Mouse (Mus musculus) midbrain, embryonic 11.5 days (tissue): ENCODE results near the gene Slamf8. TPM values are rescaled to one million over a fixed set of nuclear protein-coding genes. Genes with fewer than 3 reads are reported as not detected.

ENCODE experiments used
- ATAC-seq: fragments of 200-750 bp; cut with Nextera tagmentation; 2 replicates; pipeline ENCODE4 v1.8.0; 2017; ENCODE audit warnings: moderate TSS enrichment, moderate library complexity; ENCODE audit not compliant: low FRiP score
- DNase-seq: peaks from one replicate; pipeline ENCODE4 v3.0.0; 2015; ENCODE audit warnings: low spot score; ENCODE audit errors: missing footprints
- H3K27ac ChIP-seq: fragments of 300-500 bp; sonication (generic); 2 replicates; pipeline ENCODE4 v1.5.1; 2014; ENCODE audit warnings: low read depth, low read length
- H3K27me3 ChIP-seq: fragments of 300-500 bp; sonication (generic); 2 replicates; pipeline ENCODE4 v1.6.1; 2014; ENCODE audit warnings: mild to moderate bottlenecking, low read length, moderate library complexity, mixed read lengths; ENCODE audit not compliant: control insufficient read depth, insufficient read depth
- H3K36me3 ChIP-seq: fragments of 300-500 bp; sonication (generic); 2 replicates; pipeline ENCODE4 v1.6.1; 2014; ENCODE audit warnings: mild to moderate bottlenecking, low read length, moderate library complexity, mixed read lengths; ENCODE audit not compliant: control insufficient read depth, insufficient read depth
- H3K4me1 ChIP-seq: fragments of 300-500 bp; sonication (generic); 2 replicates; pipeline ENCODE4 v1.6.1; 2014; ENCODE audit warnings: low read length; ENCODE audit not compliant: control insufficient read depth, insufficient read depth
- H3K4me2 ChIP-seq: fragments of 300-500 bp; sonication (generic); 2 replicates; pipeline ENCODE4 v1.6.1; 2014; ENCODE audit warnings: mild to moderate bottlenecking, moderate library complexity
- H3K4me3 ChIP-seq: fragments of 300-500 bp; sonication (generic); 2 replicates; pipeline ENCODE4 v1.5.1; 2014; ENCODE audit warnings: low read depth, low read length
- H3K9ac ChIP-seq: fragments of 300-500 bp; sonication (generic); 2 replicates; pipeline ENCODE4 v1.6.1; 2014; ENCODE audit warnings: low read length
- H3K9me3 ChIP-seq: fragments of 300-500 bp; sonication (generic); 2 replicates; pipeline ENCODE4 v1.6.1; 2016; ENCODE audit warnings: low read length; ENCODE audit not compliant: control insufficient read depth
- WGBS: fragments of 180-500 bp; shearing (Covaris S2); extraction: QIAGEN DNeasy Blood & Tissue Kit; methylation state at CpG from one replicate; pipeline ENCODE4 v1.1.7; 2014; 5-methylcytosine and 5-hydroxymethylcytosine counted together
- polyA plus RNA-seq: library from polyadenylated mRNA; unstranded; fragments of >200 nt; fragmentation: Nextera tagmentation; extraction: Ambion mirVana; gene quantifications from 2 replicates; pipeline ENCODE4 v1.2.1, GENCODE M21; 2014

Slamf8 gene
- polyA plus RNA-seq, 1 experiment from 2014 or later, result not detected

DNA sequence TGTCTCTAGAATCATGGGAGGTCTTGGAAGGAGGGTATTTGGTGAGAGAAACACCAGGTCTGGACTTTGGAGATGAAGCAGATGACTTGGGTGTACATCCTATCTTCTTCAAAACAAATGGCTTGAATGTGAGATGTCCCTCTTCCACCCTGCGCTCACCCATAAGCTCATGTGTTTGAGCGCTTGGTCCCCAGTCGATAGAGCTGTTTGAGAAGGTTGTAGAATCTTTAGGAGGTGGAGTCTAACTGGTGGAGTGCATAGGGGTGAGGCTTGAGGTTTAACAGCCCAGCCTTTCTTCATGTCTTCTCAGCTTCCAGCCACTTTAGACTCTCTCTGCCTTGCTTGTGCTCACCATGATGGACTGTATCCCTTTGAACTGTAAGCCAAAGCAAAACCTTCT is 35.9 kb upstream of the Slamf8 start:
- 98% methylated on average over 3 of the region's 3 CpGs for WGBS
- no peak for ATAC-seq
- no peak overlapping the region for H3K27ac ChIP-seq

DNA sequence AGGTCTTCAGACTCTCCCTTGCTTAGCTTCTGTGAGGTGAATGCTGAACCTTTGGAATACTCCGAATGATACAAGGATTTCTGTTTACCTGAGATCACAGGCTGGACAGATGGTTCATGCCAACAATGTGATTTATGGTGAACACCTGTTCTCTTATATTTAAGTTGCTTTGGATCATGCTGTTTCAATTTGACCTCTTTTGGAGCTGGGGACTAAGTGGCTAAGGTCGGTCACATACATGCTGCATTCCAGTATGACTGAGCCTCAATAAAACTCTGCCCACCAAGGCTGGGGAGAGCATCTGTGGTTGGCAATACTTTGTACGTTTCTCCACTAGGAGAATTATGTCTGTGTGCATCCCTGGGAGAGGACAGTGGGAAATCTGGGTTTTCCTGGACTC is 33.7 kb upstream of the Slamf8 start:
- no peak overlapping the region for H3K27ac ChIP-seq
- no peaks in the 10 kb centered on the region for H3K4me1 ChIP-seq
- H3K36me3 ChIP-seq, result no peaks in the 10 kb centered on the region
- WGBS, result 84% methylated on average over 3 of the region's 3 CpGs
- ATAC-seq, result no peak
- H3K27me3 ChIP-seq, result no peaks in the 10 kb centered on the region
- no peak overlapping the region for H3K4me3 ChIP-seq
- DNase-seq, result peak; percentile 66
- H3K9ac ChIP-seq, result no peak overlapping the region
- H3K9me3 ChIP-seq, result no peaks in the 10 kb centered on the region
- H3K4me2 ChIP-seq, result no peak overlapping the region

More for the DNA sequence above, 35.9 kb upstream of the Slamf8 start:
- Histone ChIP-seq H3K4me2 (no peak overlapping the region), H3K27me3 (no peaks in the 10 kb centered on the region), H3K4me3 (no peak overlapping the region), H3K36me3 (no peaks in the 10 kb centered on the region), H3K9ac (no peak overlapping the region), H3K9me3 (no peaks in the 10 kb centered on the region), H3K4me1 (no peaks in the 10 kb centered on the region)
- peak; percentile 56 for DNase-seq

GRCm38 (mm10) chr1:172623599-172623998 is 33.2 kb upstream of the Slamf8 start:
- ATAC-seq (no peak), DNase-seq (peak; percentile 39)
- no peaks in the 10 kb centered on the region for H3K4me1 ChIP-seq
- H3K27ac ChIP-seq, result no peak overlapping the region
- H3K4me2 ChIP-seq, result no peak overlapping the region
- WGBS, result 86% methylated on average over 5 of the region's 5 CpGs
- H3K36me3 ChIP-seq, result no peaks in the 10 kb centered on the region
- H3K4me3 ChIP-seq, result no peak overlapping the region
- H3K27me3 ChIP-seq, result no peaks in the 10 kb centered on the region
- no peak overlapping the region for H3K9ac ChIP-seq
- no peaks in the 10 kb centered on the region for H3K9me3 ChIP-seq

DNA sequence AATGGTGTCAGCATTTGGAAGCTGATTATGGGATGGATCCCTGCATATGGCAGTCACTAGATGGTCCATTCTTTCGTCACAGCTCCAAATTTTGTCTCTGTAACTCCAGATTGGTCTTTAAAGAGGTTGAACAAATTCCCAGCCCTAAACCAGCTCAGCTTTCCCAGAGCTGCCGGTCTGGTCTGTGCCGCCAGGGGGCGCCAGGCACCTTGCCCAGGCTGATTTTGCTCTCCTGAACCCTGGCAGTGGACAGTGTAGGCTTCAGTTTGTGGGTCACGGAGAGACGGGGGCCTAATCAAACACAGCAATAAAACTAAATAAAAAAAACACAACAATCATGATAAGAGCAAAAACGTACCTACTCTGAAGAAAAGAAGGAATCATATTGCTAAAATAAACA is 28.9 kb upstream of the Slamf8 start:
- Histone ChIP-seq H3K9ac (no peak overlapping the region), H3K27me3 (no peaks in the 10 kb centered on the region), H3K4me1 (peaks cover 8% of the 10 kb centered on the region), H3K36me3 (no peaks in the 10 kb centered on the region), H3K27ac (no peak overlapping the region), H3K4me2 (no peak overlapping the region), H3K9me3 (no peaks in the 10 kb centered on the region), H3K4me3 (no peak overlapping the region)
- WGBS, result 19% methylated on average over 7 of the region's 7 CpGs
- ATAC-seq, result peak; percentile 60; the same call in 1 of the 2 replicates
- peak; percentile 97 for DNase-seq

DNA sequence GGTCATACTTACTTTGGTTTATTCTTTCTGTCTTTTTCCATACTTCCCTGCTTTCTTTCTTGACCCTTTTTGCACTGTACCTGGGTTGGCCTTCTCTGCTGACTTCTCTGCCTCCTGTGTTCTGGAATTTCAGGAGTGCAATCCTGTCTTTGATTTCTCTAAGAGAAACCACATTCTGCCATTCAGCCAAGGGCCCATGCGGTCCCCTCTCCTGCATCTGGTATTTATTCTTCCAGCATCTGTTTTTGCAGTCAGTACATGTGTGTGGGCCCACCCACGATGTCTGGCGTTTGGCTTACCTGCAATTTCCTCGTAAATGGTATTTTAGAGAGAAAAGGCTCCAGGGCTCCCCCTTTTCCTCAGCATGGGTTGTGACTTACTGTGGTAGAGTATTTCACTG is 27.8 kb upstream of the Slamf8 start:
- peak; percentile 81 for DNase-seq
- no peak overlapping the region for H3K4me2 ChIP-seq

GRCm38 (mm10) chr1:172617365-172618076 is 27.2 kb upstream of the Slamf8 start:
- H3K27ac ChIP-seq, result no peak overlapping the region
- H3K4me3 ChIP-seq, result peak overlapping the region; percentile 21; the same call in 1 of the 2 replicates
- H3K27me3 ChIP-seq, result no peaks in the 10 kb centered on the region
- H3K4me1 ChIP-seq, result peaks cover 8% of the 10 kb centered on the region
- peak; percentile 87 for DNase-seq
- WGBS, result 39% methylated on average over 14 of the region's 14 CpGs
- H3K9ac ChIP-seq, result no peak overlapping the region
- no peaks in the 10 kb centered on the region for H3K36me3 ChIP-seq
- H3K9me3 ChIP-seq, result no peaks in the 10 kb centered on the region
- ATAC-seq, result peak; percentile 28
- peak overlapping the region; percentile 54 for H3K4me2 ChIP-seq

More for the DNA sequence above, 27.8 kb upstream of the Slamf8 start:
- no peaks in the 10 kb centered on the region for H3K36me3 ChIP-seq
- H3K4me1 ChIP-seq, result peaks cover 8% of the 10 kb centered on the region
- H3K27me3 ChIP-seq, result no peaks in the 10 kb centered on the region
- WGBS, result 80% methylated on average over 4 of the region's 4 CpGs
- H3K27ac ChIP-seq, result no peak overlapping the region
- no peak overlapping the region for H3K4me3 ChIP-seq
- H3K9me3 ChIP-seq, result no peaks in the 10 kb centered on the region
- ATAC-seq, result no peak
- H3K9ac ChIP-seq, result no peak overlapping the region

GRCm38 (mm10) chr1:172616537-172617300 is 26.4 kb upstream of the Slamf8 start:
- 16% methylated on average over 22 of the region's 22 CpGs for WGBS
- Histone ChIP-seq H3K27ac (no peak overlapping the region), H3K36me3 (no peaks in the 10 kb centered on the region), H3K4me3 (peak overlapping the region; percentile 21), H3K4me1 (peaks cover 8% of the 10 kb centered on the region), H3K4me2 (peak overlapping the region; percentile 54), H3K9me3 (no peaks in the 10 kb centered on the region), H3K9ac (peak overlapping the region; percentile 54), H3K27me3 (no peaks in the 10 kb centered on the region)
- DNase-seq (peak; percentile 92), ATAC-seq (peak; percentile 78)

- Histone ChIP-seq H3K9me3 (no peaks in the 10 kb centered on the region), H3K4me2 (no peak overlapping the region), H3K36me3 (no peaks in the 10 kb centered on the region), H3K4me1 (peaks cover 8% of the 10 kb centered on the region), H3K9ac (no peak overlapping the region), H3K4me3 (no peak overlapping the region), H3K27me3 (no peaks in the 10 kb centered on the region), H3K27ac (no peak overlapping the region)
- DNase-seq (no peak), ATAC-seq (no peak)
- WGBS, result 82% methylated on average over 4 of the region's 4 CpGs
These were observed 25.0 kb upstream of the Slamf8 start for GRCm38 (mm10) chr1:172615412-172615811.

GRCm38 (mm10) chr1:172614654-172615053 is 24.3 kb upstream of the Slamf8 start:
- Histone ChIP-seq H3K27ac (no peak overlapping the region), H3K4me1 (peaks cover 8% of the 10 kb centered on the region), H3K27me3 (no peaks in the 10 kb centered on the region), H3K4me2 (no peak overlapping the region), H3K4me3 (no peak overlapping the region), H3K9ac (no peak overlapping the region), H3K9me3 (no peaks in the 10 kb centered on the region), H3K36me3 (no peaks in the 10 kb centered on the region)
- ATAC-seq (no peak), DNase-seq (peak; percentile 45)
- 86% methylated on average over 10 of the region's 10 CpGs for WGBS
